Mouse (Mus musculus) lung, postnatal 36 days (tissue): ENCODE measurements at regions not wholly inside any gene's neighbourhood (a gene's known extent, or its start where the extent isn't known, plus 50 kb on each side); places are given as distances from the start of the nearest gene placed in this dataset.

Experiments used
- DNase-seq: peaks from one replicate; pipeline ENCODE4 v3.0.0; 2022; ENCODE audit warnings: mixed read lengths

DNA sequence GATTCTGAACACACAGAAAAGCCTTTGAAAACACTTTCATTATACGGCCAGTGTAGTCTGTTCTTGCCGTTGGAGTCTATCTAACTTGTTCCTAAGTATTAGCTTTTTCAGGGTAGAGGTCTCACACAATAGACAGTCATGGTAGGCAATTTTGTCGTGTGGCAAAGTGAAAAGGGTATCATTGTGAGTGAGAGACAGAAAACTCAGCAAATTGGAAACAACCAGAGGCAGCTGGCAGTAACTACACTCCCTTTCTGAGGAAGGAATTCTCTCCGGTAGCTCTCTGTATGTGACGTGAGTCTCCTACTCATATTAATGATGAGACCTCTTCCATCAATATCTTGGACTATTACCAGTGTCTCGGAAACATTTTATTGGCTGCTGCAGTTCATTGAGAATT is 413.8 kb upstream of the Hnrnpa3 start:
- DNase-seq: no peak

DNA sequence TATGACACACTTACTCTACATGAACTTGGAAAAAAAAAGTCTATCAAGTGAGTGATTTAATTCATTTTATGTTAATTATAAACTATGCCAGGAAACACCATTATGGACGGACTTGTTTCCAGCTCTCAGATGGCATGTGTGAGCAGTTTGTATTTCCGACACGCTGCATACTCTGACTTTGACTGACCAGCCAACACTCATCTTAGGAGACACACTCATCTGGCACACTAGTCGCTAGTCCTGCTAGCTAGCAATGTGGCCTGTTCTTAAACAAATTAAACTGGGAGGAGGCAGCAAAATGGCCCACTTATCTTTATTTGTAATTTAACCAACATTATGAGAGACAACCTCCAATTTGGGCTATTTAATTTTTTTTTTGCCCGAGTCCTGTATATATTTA is 413.4 kb upstream of the Hnrnpa3 start:
- DNase-seq: no peak

DNA sequence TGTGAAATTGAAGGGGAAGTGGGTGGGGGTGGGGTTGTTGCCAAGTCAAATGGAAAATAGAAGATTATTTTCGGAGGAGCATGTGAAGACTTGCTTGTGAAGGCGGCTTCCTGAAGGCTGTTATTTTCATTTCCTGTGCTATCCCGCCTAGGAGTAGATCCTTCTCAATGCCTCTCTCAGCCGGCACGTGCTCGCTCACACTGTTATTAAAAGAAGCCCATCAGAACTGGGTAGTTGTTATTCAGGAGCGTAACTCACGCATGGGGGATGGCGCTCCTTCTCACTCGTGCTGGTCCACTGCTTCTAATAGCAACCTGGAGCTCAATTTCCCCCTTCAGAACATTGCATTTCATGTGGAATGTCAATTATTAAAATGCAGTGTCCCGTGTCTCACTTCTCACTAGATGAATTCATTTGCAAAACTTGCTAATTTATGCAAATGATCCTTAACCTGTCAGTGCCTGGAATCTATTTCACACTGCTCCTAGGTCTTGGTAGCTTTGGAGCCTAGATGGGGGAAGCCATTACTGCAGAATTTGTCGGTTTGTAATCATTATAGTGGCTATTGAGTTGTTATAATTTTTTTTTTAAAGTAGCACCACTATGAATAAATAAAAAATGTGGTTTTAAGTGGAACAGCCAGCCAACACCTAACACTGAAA is 412.8 kb upstream of the Hnrnpa3 start:
- DNase-seq: no peak

- DNase-seq: no peak
Observed at GRCm38 (mm10) chr2:75248251-75248650, 410.8 kb upstream of the Hnrnpa3 start.

GRCm38 (mm10) chr2:75250507-75250906 is 408.6 kb upstream of the Hnrnpa3 start:
- no peak for DNase-seq

DNA sequence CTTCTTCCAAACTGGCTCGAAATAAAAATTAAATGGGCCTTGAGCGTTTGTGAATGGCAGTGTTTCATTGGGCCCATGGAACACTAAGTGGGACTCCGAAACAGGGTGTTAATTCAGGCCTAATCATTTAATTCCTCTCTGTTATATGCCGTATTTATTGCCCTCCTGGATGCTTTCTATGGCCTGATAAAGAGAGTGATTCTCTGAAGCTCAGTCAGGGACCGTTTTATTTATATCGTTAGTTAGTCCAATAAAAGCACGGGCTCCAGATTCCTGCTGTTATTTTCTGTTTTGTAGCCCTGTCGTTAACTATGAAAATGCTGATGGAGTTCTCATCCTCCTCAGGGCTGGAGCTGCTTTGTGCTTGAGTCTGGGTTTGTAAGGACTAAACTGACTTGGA is 406.2 kb upstream of the Hnrnpa3 start:
- no peak for DNase-seq

- DNase-seq: no peak
Observed at GRCm38 (mm10) chr2:75265218-75265617, 393.8 kb upstream of the Hnrnpa3 start.

DNA sequence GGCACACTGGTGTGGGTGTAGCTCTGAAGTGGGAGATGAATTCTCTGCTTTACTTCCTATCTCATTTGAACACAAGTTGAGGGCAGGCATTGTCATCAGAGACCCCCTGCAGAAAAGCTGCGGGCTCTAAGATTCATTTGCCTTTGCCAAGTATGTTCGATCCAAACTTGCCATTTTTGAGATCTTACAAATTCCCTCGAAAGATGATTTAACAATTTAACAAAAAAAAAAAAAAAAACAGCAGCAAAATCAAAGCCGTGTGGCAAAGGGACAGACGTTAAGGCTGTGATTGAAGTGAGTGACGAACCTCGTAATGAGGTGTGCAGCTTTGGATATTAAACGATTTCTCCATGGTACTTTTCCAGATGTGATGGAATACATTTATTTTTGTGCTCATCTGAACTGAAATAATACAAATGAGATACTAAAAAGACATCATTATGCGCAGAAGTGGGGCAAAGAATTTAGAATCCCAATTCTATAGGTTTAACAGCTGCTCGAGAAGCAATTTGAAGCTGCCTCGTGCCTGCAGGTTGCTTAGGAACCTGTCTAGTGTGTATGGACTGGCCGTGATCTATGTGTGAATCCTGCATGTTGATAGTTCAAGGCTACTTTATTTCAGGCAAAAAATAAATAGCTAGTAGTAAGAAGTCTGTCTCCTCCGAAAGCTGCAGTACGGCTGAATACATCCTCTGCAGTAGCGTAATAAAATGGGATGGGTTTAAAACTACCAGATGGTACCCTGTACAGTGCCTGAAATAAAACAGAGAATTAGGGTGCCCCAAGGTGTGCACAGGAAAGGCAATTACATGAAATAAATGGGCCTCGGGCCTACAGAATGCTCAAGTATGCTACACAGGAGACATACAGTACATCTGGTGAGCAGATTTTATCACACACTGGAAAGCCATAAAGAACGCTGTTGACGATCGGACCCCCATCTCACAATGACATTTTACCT is 393.0 kb upstream of the Hnrnpa3 start:
- DNase-seq: no peak

GRCm38 (mm10) chr2:75267949-75268348 is 391.1 kb upstream of the Hnrnpa3 start:
- DNase-seq: no peak

GRCm38 (mm10) chr2:75269446-75269845 is 389.6 kb upstream of the Hnrnpa3 start:
- no peak for DNase-seq

- no peak for DNase-seq
Observed at GRCm38 (mm10) chr2:75270115-75270514, 388.9 kb upstream of the Hnrnpa3 start.

DNA sequence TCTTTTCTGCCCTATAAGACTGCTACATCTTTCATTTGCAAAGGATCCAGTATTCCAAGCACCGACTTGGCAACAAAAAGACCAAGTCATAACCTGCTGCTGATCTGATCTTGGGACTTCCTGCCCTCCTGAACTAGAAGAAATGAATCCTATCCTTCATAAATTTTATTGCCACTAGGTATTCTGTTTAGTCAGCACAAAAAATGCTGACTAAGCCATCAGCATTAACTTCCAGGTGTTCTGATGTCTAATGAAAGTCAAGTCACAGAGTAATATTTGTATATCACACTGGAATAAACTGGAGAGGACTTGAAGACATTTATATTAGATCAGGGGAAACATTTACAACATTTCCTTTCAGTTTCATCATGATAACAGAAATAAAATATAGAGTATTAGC is 371.2 kb upstream of the Hnrnpa3 start:
- DNase-seq: no peak

DNA sequence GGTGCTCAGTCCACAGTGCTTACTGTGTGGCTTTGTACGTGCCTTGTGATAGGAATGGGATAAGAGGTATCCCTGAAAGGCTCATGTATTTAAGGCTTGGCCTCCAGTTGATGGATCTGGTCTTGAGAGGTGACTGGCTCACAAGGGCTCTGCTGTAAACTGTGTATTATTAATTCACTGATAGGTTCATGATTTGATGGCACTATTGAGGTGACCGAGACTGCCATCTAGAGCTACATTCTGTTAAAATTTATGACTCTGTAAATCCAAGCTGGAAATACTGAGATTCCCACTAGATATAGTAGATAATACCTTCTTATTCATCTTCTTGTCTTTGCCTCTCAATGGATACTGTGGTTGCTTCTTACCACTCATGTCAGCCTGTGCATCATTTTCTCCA is 367.4 kb upstream of the Hnrnpa3 start:
- no peak for DNase-seq

DNA sequence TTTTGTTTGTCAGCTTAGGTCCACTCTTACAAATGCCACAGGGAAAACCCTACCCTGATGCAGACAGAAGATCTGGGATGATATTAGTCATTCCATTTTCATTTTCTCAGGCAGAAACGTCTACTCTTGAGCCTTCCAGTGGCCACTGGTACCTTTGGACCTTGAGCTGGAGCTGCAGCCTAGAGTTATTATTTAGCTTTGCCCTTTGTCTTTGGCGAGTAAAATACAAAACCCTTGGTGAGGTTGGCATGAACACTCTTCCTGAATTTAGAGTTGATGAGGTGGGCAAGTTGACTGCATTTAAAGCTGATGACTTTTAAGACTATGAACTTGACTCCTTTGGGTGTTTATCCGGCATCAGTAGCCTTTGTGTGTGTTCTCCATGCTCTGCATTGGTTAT is 352.2 kb upstream of the Hnrnpa3 start:
- no peak for DNase-seq

GRCm38 (mm10) chr2:75311191-75311590 is 347.9 kb upstream of the Hnrnpa3 start:
- DNase-seq: no peak

DNA sequence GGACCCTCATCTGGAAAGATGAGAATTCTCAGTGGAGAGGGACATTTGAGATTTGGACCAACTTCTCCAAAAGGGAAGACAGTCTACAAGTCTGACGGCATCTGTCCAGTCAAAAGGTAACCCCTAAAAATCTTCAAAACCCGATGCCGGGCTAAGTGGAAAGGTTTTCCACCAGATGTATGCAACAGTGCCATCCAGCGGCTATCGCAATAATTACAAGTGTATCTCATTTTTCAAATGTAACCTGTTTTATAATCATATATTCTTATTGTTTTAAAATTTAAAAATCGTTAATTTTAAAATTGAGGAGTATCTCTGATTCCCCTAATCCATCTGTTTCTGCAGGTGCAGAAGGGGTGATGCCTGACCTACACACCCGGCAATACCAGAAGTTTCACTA is 346.8 kb upstream of the Hnrnpa3 start:
- peak; percentile 62 for DNase-seq

GRCm38 (mm10) chr2:75315341-75315740 is 343.7 kb upstream of the Hnrnpa3 start:
- DNase-seq: no peak

DNA sequence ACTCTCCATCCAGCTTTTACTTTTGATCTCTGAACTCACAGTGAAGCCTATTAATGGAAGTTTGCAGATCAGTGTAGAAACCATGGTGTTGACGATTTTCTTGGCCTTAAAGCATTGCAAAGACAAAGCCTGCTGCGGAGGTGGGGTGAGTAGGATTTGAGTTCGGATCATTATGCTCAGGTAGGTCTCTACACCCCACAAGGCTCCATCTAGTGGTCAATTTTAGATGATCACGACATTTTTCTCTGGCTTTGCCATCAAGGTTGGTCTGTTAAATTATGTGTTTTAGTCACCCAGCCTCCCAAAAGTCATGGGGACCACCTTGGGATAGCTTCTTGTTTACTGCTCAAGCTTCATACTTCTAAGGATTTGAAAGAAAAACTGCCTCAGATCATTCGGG is 340.9 kb upstream of the Hnrnpa3 start:
- DNase-seq: peak; percentile 7

GRCm38 (mm10) chr2:75324146-75324749 is 334.8 kb upstream of the Hnrnpa3 start:
- DNase-seq: no peak

GRCm38 (mm10) chr2:75329598-75329997 is 329.5 kb upstream of the Hnrnpa3 start:
- no peak for DNase-seq

DNA sequence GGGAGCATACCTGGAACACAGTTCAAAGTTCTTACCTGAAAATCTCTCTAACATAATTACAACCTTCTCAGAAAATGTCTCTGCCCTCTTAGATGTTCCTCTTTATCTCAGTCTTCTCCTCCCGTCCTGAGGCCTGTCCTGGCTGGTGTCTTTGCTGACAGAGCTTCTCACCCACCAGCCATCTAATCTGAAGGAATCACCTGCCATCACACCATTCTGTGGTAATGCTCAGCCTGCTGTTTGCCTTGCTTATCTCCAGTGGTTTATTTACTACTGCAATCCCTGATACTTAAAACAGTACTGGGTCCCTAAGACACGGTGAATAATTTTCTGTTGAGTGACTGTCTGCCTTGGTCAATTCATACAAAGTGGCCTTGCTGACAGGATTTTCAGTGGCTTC is 317.8 kb upstream of the Hnrnpa3 start:
- DNase-seq: no peak

DNA sequence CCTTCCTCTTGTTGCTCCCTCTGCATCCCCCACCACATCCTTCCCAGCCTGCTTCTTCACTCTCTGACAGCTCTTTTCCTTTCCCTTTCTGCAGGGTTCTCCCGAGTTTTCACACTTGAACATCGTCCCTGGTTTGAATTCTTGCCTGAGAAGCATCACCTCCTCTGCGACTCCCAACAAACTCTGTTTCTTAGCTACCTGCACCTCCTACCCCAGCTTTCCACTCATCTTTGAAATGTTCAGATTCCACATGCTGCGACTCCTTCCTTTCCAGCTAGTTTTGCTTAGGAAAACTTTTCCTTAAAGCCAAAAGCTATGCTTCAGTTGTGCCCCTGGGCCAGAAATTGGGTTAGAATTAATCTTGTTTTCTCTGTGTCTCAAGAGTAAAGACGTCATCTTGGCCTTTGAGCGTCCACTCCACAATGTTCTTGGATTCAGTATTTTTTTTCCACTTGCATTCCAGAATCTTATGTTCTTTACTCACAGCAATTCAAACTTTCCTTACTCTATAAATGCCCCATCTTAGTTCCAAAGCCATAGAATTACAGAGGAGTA is 317.3 kb upstream of the Hnrnpa3 start:
- DNase-seq: no peak

DNA sequence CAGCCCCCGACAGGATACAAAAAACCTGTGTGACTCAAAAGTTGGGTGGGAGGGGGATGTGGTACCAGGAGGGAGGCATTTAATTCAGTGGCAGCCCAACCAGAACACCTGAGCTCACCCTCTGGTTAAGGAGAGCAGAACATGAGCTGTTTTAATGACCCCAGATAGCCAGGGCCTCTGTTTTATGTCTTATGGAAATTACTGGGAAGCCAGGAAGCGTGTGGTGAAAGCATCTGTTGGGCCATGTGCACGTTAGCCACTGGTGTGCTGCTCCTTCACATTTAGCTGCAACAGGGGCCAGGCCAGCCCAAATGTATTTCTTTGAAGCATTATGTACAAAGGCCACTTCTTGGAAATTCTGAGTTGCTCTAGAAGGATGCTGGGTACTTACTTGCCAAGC is 308.2 kb upstream of the Hnrnpa3 start:
- no peak for DNase-seq

DNA sequence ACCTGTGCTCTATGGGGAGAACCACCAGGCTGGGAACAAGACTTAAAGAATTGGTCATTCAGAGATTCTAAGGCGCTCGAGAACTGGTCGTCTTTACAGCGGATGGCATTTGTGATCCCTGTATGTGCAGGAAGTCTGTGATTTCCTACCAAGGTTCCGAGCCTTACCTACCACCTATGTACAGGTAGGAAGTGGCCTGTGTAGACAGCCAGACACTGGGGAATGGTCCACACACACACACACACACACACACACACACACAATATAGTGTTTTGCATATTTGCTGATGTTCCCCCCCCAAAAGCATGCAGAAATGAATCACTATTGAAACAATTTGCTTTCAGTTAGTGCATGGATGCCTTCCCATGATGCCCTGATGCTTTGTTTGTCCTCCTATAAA is 307.1 kb upstream of the Hnrnpa3 start:
- DNase-seq: no peak
